Comparison of ENCODE assay signal across 8 mouse cellular contexts in the genomic region with DNA sequence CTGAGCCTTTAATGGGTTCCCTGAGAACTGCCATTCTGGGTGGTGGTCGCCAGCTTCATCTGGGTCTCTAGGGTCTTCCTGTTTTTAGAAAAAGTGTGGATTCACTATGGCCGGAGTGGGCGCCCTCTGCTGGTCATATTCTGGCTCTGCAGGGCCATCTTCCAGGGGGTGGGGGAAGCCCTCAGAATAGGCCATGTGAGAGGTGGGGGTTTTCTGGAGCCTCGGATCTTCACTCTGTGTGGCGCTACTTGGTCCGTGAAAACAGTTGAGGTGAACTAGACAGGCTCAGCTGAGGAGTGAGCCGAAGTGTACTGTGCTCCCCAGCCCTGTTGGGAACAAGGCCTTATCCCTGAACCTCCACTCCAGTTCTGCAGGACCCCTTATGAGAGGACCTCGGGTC. TPM values are rescaled to one million over a fixed set of nuclear protein-coding genes. Genes with fewer than 3 reads are reported as not detected.
DNase-seq lines count a peak whose midpoint lies in the region; ATAC-seq lines count a peak whose summit lies in the region.

No protein-coding gene starts in this region.

- peak overlapping the region; percentile 49 for H3K4me2 ChIP-seq in embryonic facial prominence, embryonic 15.5 days (replicated peaks)
- peak overlapping the region; percentile 49 for H3K4me2 ChIP-seq in intestine, embryonic 14.5 days (ENCODE audit: low read length)

- DNase-seq in kidney, adult 18-20 months = peak; percentile 43
- no peak for DNase-seq in kidney, postnatal 14 days
- peak; percentile 57 for DNase-seq in adipocyte (ENCODE audit: low spot score)
- DNase-seq in intestine, embryonic 14.5 days (ENCODE audit: low spot score) = peak; percentile 87
- DNase-seq in lung, postnatal 14 days = peak; percentile 48
- DNase-seq in retina, postnatal 7 days (ENCODE audit: low read depth, low spot score) = peak; percentile 47
- DNase-seq in frontal cortex, postnatal 36 days (ENCODE audit: low spot score in 2 of 2) = no peak

- H3K27me3 ChIP-seq in embryonic facial prominence, embryonic 15.5 days = peaks cover 10% of the 10 kb centered on the region; the same call in 1 of the 2 replicates
- H3K27me3 ChIP-seq in intestine, embryonic 14.5 days (replicated peaks; ENCODE audit: control insufficient read depth, insufficient read depth, low read length) = peaks cover under 1% of the 10 kb centered on the region; the same call in 1 of the 2 replicates

- H3K9ac ChIP-seq in embryonic facial prominence, embryonic 15.5 days = no peak overlapping the region
- H3K9ac ChIP-seq in intestine, embryonic 14.5 days (ENCODE audit: low read length) = 0 out of 2 replicates have a peak overlapping the region, but pooled peaks have one; percentile 29

- H3K36me3 ChIP-seq in embryonic facial prominence, embryonic 15.5 days = no peaks in the 10 kb centered on the region
- no peaks in the 10 kb centered on the region for H3K36me3 ChIP-seq in intestine, embryonic 14.5 days (ENCODE audit: control insufficient read depth, insufficient read depth, low read length)

- H3K9me3 ChIP-seq in embryonic facial prominence, embryonic 15.5 days (replicated peaks) = no peaks in the 10 kb centered on the region
- no peaks in the 10 kb centered on the region for H3K9me3 ChIP-seq in intestine, embryonic 14.5 days (ENCODE audit: control insufficient read depth, low read length)

- peak overlapping the region; percentile 55; the same call in 1 of the 2 replicates for H3K27ac ChIP-seq in embryonic facial prominence, embryonic 15.5 days (replicated peaks)
- peak overlapping the region; percentile 57 for H3K27ac ChIP-seq in intestine, embryonic 14.5 days (ENCODE audit: low read depth)

- 1% methylated on average over 8 of the region's 8 CpGs for WGBS in embryonic facial prominence, embryonic 15.5 days
- 7% methylated on average over 8 of the region's 8 CpGs for WGBS in intestine, embryonic 14.5 days

- peaks cover 41% of the 10 kb centered on the region for H3K4me1 ChIP-seq in embryonic facial prominence, embryonic 15.5 days
- H3K4me1 ChIP-seq in intestine, embryonic 14.5 days (replicated peaks; ENCODE audit: control insufficient read depth, insufficient read depth, low read length) = peaks cover 16% of the 10 kb centered on the region; the same call in 1 of the 2 replicates

- peak overlapping the region; percentile 33 for H3K4me3 ChIP-seq in embryonic facial prominence, embryonic 15.5 days (replicated peaks)
- 0 out of 2 replicates have a peak overlapping the region, but pooled peaks have one; percentile 29 for H3K4me3 ChIP-seq in intestine, embryonic 14.5 days (ENCODE audit: low read depth, low read length)

- 0 out of 2 replicates have a peak, but pooled peaks have one; percentile 21 for ATAC-seq in embryonic facial prominence, embryonic 15.5 days (ENCODE audit: insufficient number of reproducible peaks, low FRiP score, low TSS enrichment, low read depth)
- peak; percentile 38 for ATAC-seq in intestine, embryonic 14.5 days (replicated peaks; ENCODE audit: low FRiP score, low TSS enrichment, low read depth)

RNA-seq across cellular contexts. Expression of a gene that starts 6.7 kb away (rescaled TPM):
- polyA plus RNA-seq in embryonic facial prominence, embryonic 15.5 days (2015; fragmentation: Nextera tagmentation; extraction: Ambion mirVana) = 19.7 and 26.3 TPM in 2 replicates
- 1.7 and 2.4 TPM in 2 replicates for polyA plus RNA-seq in intestine, embryonic 14.5 days (2014; fragmentation: Nextera tagmentation; extraction: Ambion mirVana)

RNA-seq across cellular contexts. Expression of a gene that starts 8.3 kb away (rescaled TPM):
- 1.8 and 2.2 TPM in 2 replicates for polyA plus RNA-seq in embryonic facial prominence, embryonic 15.5 days (2015; fragmentation: Nextera tagmentation; extraction: Ambion mirVana)
- 2.2 and 2.7 TPM in 2 replicates for polyA plus RNA-seq in intestine, embryonic 14.5 days (2014; fragmentation: Nextera tagmentation; extraction: Ambion mirVana)

RNA-seq across cellular contexts. Expression of a gene that starts 24.8 kb away (rescaled TPM):
- 26.6 and 26.9 TPM in 2 replicates for polyA plus RNA-seq in embryonic facial prominence, embryonic 15.5 days (2015; fragmentation: Nextera tagmentation; extraction: Ambion mirVana)
- 32.2 and 45.9 TPM in 2 replicates for polyA plus RNA-seq in intestine, embryonic 14.5 days (2014; fragmentation: Nextera tagmentation; extraction: Ambion mirVana)

RNA-seq across cellular contexts. Expression of a gene that starts 59.4 kb away (rescaled TPM):
- 17.8 and 18.5 TPM in 2 replicates for polyA plus RNA-seq in embryonic facial prominence, embryonic 15.5 days (2015; fragmentation: Nextera tagmentation; extraction: Ambion mirVana)
- polyA plus RNA-seq in intestine, embryonic 14.5 days (2014; fragmentation: Nextera tagmentation; extraction: Ambion mirVana) = 14.6 and 19.5 TPM in 2 replicates

RNA-seq across cellular contexts. Expression of a gene that starts 59.4 kb away (rescaled TPM):
- polyA plus RNA-seq in embryonic facial prominence, embryonic 15.5 days (2015; fragmentation: Nextera tagmentation; extraction: Ambion mirVana) = 75.5 and 83.2 TPM in 2 replicates
- polyA plus RNA-seq in intestine, embryonic 14.5 days (2014; fragmentation: Nextera tagmentation; extraction: Ambion mirVana) = 92.9 and 97.2 TPM in 2 replicates

Comparison
In these comparisons a context has a peak if more than half of its experiments do, and no peak if none do; other contexts are left out.
1. DNase-seq: peak in kidney, adult 18-20 months (single experiment), adipocyte (single experiment), intestine, embryonic 14.5 days (single experiment), lung, postnatal 14 days (single experiment) and retina, postnatal 7 days (single experiment); none in kidney, postnatal 14 days (single experiment) and frontal cortex, postnatal 36 days (0 of 2).